14 mouse cellular contexts compared by ENCODE assay signal in genomic region chr1:165828173-165828572, GRCm38 (mm10). TPM values are rescaled to one million over a fixed set of nuclear protein-coding genes. Genes with fewer than 3 reads are reported as not detected.
"Had no signal": no experiment of that assay in that cellular context is flagged by ENCODE, and none has a peak within 500 bp of the region (broad histone marks: within the 10 kb centered on the region; RNA-seq: fewer than 3 reads in every experiment).

No protein-coding gene starts in this region.

- H3K4me3 ChIP-seq: kidney, embryonic 15.5 days; left cerebral cortex, adult 2 months; limb, embryonic 15.5 days; midbrain, embryonic 13.5 days; myocyte; neural tube, embryonic 12.5 days had no signal

- ATAC-seq: intestine, embryonic 16.5 days; midbrain, embryonic 13.5 days had no signal

- H3K9me3 ChIP-seq: kidney, embryonic 15.5 days; limb, embryonic 15.5 days; midbrain, embryonic 13.5 days; neural tube, embryonic 12.5 days had no signal

- DNase-seq: kidney, adult 2 months; kidney, postnatal 14 days; lung, adult 18-20 months had no signal

- H3K4me2 ChIP-seq: kidney, embryonic 15.5 days; limb, embryonic 15.5 days; midbrain, embryonic 13.5 days; neural tube, embryonic 12.5 days had no signal

- H3K27me3 ChIP-seq: limb, embryonic 15.5 days; neural tube, embryonic 12.5 days had no signal

- H3K9ac ChIP-seq: kidney, embryonic 15.5 days; limb, embryonic 15.5 days; liver, embryonic 14.5 days; midbrain, embryonic 13.5 days; neural tube, embryonic 12.5 days had no signal

- H3K27ac ChIP-seq: kidney, embryonic 15.5 days; left cerebral cortex, adult 2 months; limb, embryonic 15.5 days; liver, embryonic 14.5 days; midbrain, embryonic 13.5 days; neural tube, embryonic 12.5 days; stomach, postnatal 0 days had no signal

- H3K4me1 ChIP-seq: limb, embryonic 15.5 days had no signal

- H3K36me3 ChIP-seq: kidney, embryonic 15.5 days; limb, embryonic 15.5 days; midbrain, embryonic 13.5 days; neural tube, embryonic 12.5 days had no signal

RNA-seq across cellular contexts. Expression of gene Cd247, which starts 39.7 kb away (rescaled TPM):
- total RNA-seq: layer of hippocampus, postnatal 14 days; left cerebral cortex, adult 2 months; left cerebral cortex, postnatal 25 days had no signal
- polyA plus RNA-seq: myocyte had no signal
